Comparison of ENCODE assay signal across 8 mouse cellular contexts in the genomic region with DNA sequence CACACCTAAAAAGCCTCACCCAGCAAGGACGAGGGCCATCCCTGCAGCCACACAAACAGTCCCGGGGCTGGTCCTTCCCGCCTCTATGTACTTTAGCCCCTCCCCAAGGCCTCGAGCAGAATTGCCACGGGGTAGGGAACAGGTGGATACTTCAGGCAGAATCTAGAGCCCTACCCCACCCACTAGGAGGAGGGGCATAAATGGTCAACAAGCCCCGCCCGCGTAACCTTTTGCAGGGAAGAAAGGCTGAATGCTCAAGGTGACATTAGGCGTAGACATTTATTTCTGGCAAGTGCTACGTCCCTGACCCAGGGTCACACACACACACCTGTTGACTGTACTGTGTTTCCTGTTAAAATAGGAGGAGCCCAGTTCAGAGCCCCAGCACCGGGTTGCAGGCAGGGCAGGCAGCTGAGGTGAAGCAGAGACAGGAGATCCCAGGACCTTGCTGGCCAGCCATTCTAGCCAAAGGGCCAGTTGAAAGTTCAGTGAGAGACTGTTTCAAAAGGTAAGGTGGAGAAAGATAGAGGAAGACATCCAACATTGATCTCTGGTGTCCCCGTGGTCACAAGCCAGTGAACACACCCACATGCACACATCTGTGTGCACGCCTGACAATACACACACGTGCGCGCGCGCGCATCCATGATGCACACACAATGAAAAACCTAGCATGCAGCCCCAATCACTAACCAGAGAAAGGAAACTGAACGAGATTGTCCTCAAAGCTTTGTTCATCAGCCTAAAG. TPM values are rescaled to one million over a fixed set of nuclear protein-coding genes. Genes with fewer than 3 reads are reported as not detected.
DNase-seq lines count a peak whose midpoint lies in the region; ATAC-seq lines count a peak whose summit lies in the region.

No protein-coding gene starts in this region.

- H3K4me2 ChIP-seq in forebrain, embryonic 15.5 days (replicated peaks): no peak overlapping the region
- peak overlapping the region; percentile 17; the same call in 1 of the 2 replicates for H3K4me2 ChIP-seq in kidney, embryonic 16.5 days (replicated peaks; ENCODE audit: low read depth, low read length)

- no peaks in the 10 kb centered on the region for H3K36me3 ChIP-seq in forebrain, embryonic 15.5 days
- no peaks in the 10 kb centered on the region for H3K36me3 ChIP-seq in kidney, embryonic 16.5 days (ENCODE audit: insufficient read depth, low read length)

- 0 out of 2 replicates have a peak, but pooled peaks have one; percentile 26 for ATAC-seq in forebrain, embryonic 15.5 days (replicated peaks)
- ATAC-seq in kidney, embryonic 16.5 days (ENCODE audit: low FRiP score, low TSS enrichment): peak; percentile 36; the same call in 1 of the 2 replicates
- no peak; the same call in 1 of the 2 replicates for ATAC-seq in erythroblast, adult 5-6 weeks (replicated peaks; ENCODE audit: low FRiP score, poor library complexity, severe bottlenecking)

- H3K4me1 ChIP-seq in forebrain, embryonic 15.5 days: 0 out of 2 replicates have a peak, but pooled peaks cover 3% of the 10 kb centered on the region
- H3K4me1 ChIP-seq in kidney, embryonic 16.5 days (ENCODE audit: insufficient read depth, low read length): peaks cover 9% of the 10 kb centered on the region; the same call in 1 of the 2 replicates

- H3K27me3 ChIP-seq in forebrain, embryonic 15.5 days: no peaks in the 10 kb centered on the region
- no peaks in the 10 kb centered on the region for H3K27me3 ChIP-seq in kidney, embryonic 16.5 days (ENCODE audit: insufficient read depth, low read length)

- H3K9ac ChIP-seq in forebrain, embryonic 15.5 days (replicated peaks): no peak overlapping the region
- no peak overlapping the region for H3K9ac ChIP-seq in kidney, embryonic 16.5 days (replicated peaks; ENCODE audit: low read length)

- no peak overlapping the region for H3K27ac ChIP-seq in forebrain, embryonic 15.5 days (replicated peaks)
- H3K27ac ChIP-seq in kidney, embryonic 16.5 days (ENCODE audit: low read length): no peak overlapping the region

- no peak overlapping the region for H3K4me3 ChIP-seq in forebrain, embryonic 15.5 days
- no peak overlapping the region for H3K4me3 ChIP-seq in kidney, embryonic 16.5 days (ENCODE audit: low read length)

- WGBS in forebrain, embryonic 15.5 days: 49% methylated on average over 20 of the region's 20 CpGs
- WGBS in kidney, embryonic 16.5 days: 42% methylated on average over 20 of the region's 20 CpGs

- H3K9me3 ChIP-seq in forebrain, embryonic 15.5 days: no peaks in the 10 kb centered on the region
- no peaks in the 10 kb centered on the region for H3K9me3 ChIP-seq in kidney, embryonic 16.5 days (ENCODE audit: low read length)

- DNase-seq in urinary bladder, adult 18-20 months (ENCODE audit: low spot score in 2 of 2): peak; percentile 22 to 30
- DNase-seq in urinary bladder, postnatal 4 days (ENCODE audit: low spot score in 2 of 2): no peak
- peak; percentile 85 for DNase-seq in lung, postnatal 36 days
- no peak for DNase-seq in c-Kit-positive CD71-positive TER-119-positive erythroid progenitor cells, embryonic 14.5 days (ENCODE audit: low spot score)
- DNase-seq in layer of hippocampus, adult 9-10 months (ENCODE audit: low spot score): no peak

RNA-seq across cellular contexts. Expression of a gene that starts 28.8 kb away (rescaled TPM):
- polyA plus RNA-seq in forebrain, embryonic 15.5 days (2015; fragmentation: Nextera tagmentation; extraction: Ambion mirVana): 137 TPM in 2 replicates
- 140 and 145 TPM in 2 replicates for polyA plus RNA-seq in kidney, embryonic 16.5 days (2015; fragmentation: Nextera tagmentation; extraction: Ambion mirVana)
- total RNA-seq in erythroblast, adult 5-6 weeks (2015; ENCODE audit: low replicate concordance): 41.1 and 42.6 TPM in 2 replicates
- total RNA-seq in erythroblast, adult 5-6 weeks (2017; ENCODE audit: low replicate concordance): 60.8 and 61.2 TPM in 2 replicates

Comparison
In these comparisons a context has a peak if more than half of its experiments do, and no peak if none do; other contexts are left out.
1. DNase-seq: peak in urinary bladder, adult 18-20 months (2 of 2) and lung, postnatal 36 days (single experiment); none in urinary bladder, postnatal 4 days (0 of 2), c-Kit-positive CD71-positive TER-119-positive erythroid progenitor cells, embryonic 14.5 days (single experiment) and layer of hippocampus, adult 9-10 months (single experiment).